Mouse (Mus musculus) B cell, adult (primary cell): Measurements from ENCODE around the gene Dap. TPM values are rescaled to one million over a fixed set of nuclear protein-coding genes. Genes with fewer than 3 reads are reported as not detected.

ENCODE experiments used
- total RNA-seq: library from RNA; stranded (reverse); gene quantifications from 4 replicates; pipeline ENCODE4 v1.2.4, GENCODE M21; 2023; ENCODE audit not compliant: inconsistent age

Dap gene
- 21.2 to 25.4 TPM (median 22.5 TPM) in 4 replicates for total RNA-seq

GRCm38 (mm10) chr15:31224135-31224761 is at the start of gene Dap:
Gene Dap, plus strand, starts transcription at chr15:31224314.

Other genes with a start within 250 kb of the Dap start
- gene Ankrd33b, start 143.4 kb downstream of the Dap start, total RNA-seq, result 14.4 to 15.9 TPM (median 15.7 TPM) in 4 replicates
- gene Ropn1l, start 229.4 kb downstream of the Dap start, total RNA-seq, result 0.57 to 2.2 TPM (median 1.4 TPM) in 4 replicates